ENCODE assay signal across 22 mouse cellular contexts in the genomic region with DNA sequence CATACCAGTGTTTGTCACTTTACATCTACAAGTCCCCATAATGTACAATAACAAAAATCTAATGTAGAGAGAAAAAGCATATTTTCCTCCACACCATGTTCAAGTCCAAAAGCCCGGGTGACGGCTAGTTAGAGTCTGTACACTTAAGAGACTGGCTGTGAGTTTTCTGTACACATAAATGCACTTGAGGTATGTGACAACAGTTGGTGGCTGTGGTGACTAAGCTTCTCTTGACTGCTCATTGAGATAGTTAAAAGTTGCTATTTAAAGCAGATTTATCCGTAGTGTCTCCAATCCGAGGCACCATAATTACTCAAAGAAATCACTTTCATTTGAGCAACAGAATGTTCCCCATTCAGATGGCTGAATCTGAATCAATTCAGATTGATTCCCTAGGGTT.
"Had no signal": no experiment of that assay in that cellular context is flagged by ENCODE, and none has a peak within 500 bp of the region (broad histone marks: within the 10 kb centered on the region; RNA-seq: fewer than 3 reads in every experiment).

No protein-coding gene starts in this region.

- DNase-seq: kidney, adult 9 months; kidney, postnatal 14 days; kidney, postnatal 4 days; left cerebral cortex, postnatal 4 days; liver, postnatal 0 days; right cerebral cortex, adult 18-20 months; right cerebral cortex, postnatal 14 days; right cerebral cortex, postnatal 4 days; thymus, adult 2 months; thymus, postnatal 14 days; thymus, postnatal 4 days had no signal

- H3K36me3 ChIP-seq: limb, embryonic 12.5 days; limb, embryonic 15.5 days; midbrain, embryonic 12.5 days; midbrain, embryonic 15.5 days; neural tube, embryonic 12.5 days; neural tube, embryonic 15.5 days had no signal

- H3K27ac ChIP-seq: limb, embryonic 12.5 days; limb, embryonic 15.5 days; liver, embryonic 14.5 days; midbrain, embryonic 12.5 days; midbrain, embryonic 15.5 days; neural tube, embryonic 12.5 days; neural tube, embryonic 15.5 days; stomach, postnatal 0 days had no signal

- H3K4me2 ChIP-seq: limb, embryonic 12.5 days; limb, embryonic 15.5 days; liver, embryonic 11.5 days; lung, embryonic 14.5 days; midbrain, embryonic 12.5 days; midbrain, embryonic 15.5 days; neural tube, embryonic 12.5 days; neural tube, embryonic 15.5 days had no signal

- H3K27me3 ChIP-seq: limb, embryonic 12.5 days; limb, embryonic 15.5 days; megakaryocyte, embryonic 14.5 days; midbrain, embryonic 12.5 days; midbrain, embryonic 15.5 days; neural tube, embryonic 12.5 days; neural tube, embryonic 15.5 days had no signal

- ATAC-seq: liver, postnatal 0 days; midbrain, embryonic 15.5 days had no signal

- H3K4me1 ChIP-seq: midbrain, embryonic 12.5 days; midbrain, embryonic 15.5 days; neural tube, embryonic 12.5 days had no signal

- H3K9me3 ChIP-seq: limb, embryonic 12.5 days; limb, embryonic 15.5 days; megakaryocyte, embryonic 14.5 days; midbrain, embryonic 12.5 days; midbrain, embryonic 15.5 days; neural tube, embryonic 12.5 days; neural tube, embryonic 15.5 days had no signal

- H3K4me3 ChIP-seq: limb, embryonic 12.5 days; limb, embryonic 15.5 days; megakaryocyte, embryonic 14.5 days; midbrain, embryonic 12.5 days; midbrain, embryonic 15.5 days; neural tube, embryonic 12.5 days; neural tube, embryonic 15.5 days had no signal

- H3K9ac ChIP-seq: limb, embryonic 12.5 days; limb, embryonic 15.5 days; liver, embryonic 14.5 days; liver, postnatal 0 days; lung, embryonic 14.5 days; midbrain, embryonic 12.5 days; midbrain, embryonic 15.5 days; neural tube, embryonic 12.5 days; neural tube, embryonic 15.5 days had no signal
